Mouse (Mus musculus): Measurements from ENCODE around the gene Gne.
"Not testable (repeated sequence)": the region's sequence is repeated elsewhere in the genome, so short reads cannot be mapped to it uniquely, and the experiment has no call there.

The Gne gene

GRCm38 (mm10) chr4:44072873-44073441 lies 11.0 kb downstream of the Gne start:
- DNase-seq (ENCODE audit: low spot score): no peak

- peak; percentile 94 for DNase-seq (ENCODE audit: low spot score)
These were observed 11.7 kb downstream of the Gne start for GRCm38 (mm10) chr4:44072146-44072872.

GRCm38 (mm10) chr4:44071741-44072145 lies 12.2 kb downstream of the Gne start:
- no peak for DNase-seq (ENCODE audit: low spot score)

- no peak for DNase-seq (ENCODE audit: low spot score)
These were observed 13.3 kb downstream of the Gne start for GRCm38 (mm10) chr4:44070641-44071040.

- DNase-seq (ENCODE audit: low spot score): no peak
These were observed 14.6 kb downstream of the Gne start for GRCm38 (mm10) chr4:44069411-44069810.

- no peak for DNase-seq (ENCODE audit: low spot score)
These were observed 15.2 kb downstream of the Gne start for GRCm38 (mm10) chr4:44068736-44069135.

- no peak for DNase-seq (ENCODE audit: low spot score)
These were observed 17.1 kb downstream of the Gne start for GRCm38 (mm10) chr4:44066891-44067290.

- DNase-seq (ENCODE audit: low spot score): peak; percentile 92
These were observed 18.5 kb downstream of the Gne start for GRCm38 (mm10) chr4:44065355-44066025.

- no peak for DNase-seq (ENCODE audit: low spot score)
These were observed 21.2 kb downstream of the Gne start for GRCm38 (mm10) chr4:44062816-44063215.

- DNase-seq (ENCODE audit: low spot score): no peak
These were observed 21.9 kb downstream of the Gne start for GRCm38 (mm10) chr4:44062062-44062461.

GRCm38 (mm10) chr4:44059674-44060073 lies 24.3 kb downstream of the Gne start:
- no peak for DNase-seq (ENCODE audit: low spot score)

- DNase-seq (ENCODE audit: low spot score): no peak
These were observed 34.2 kb downstream of the Gne start for GRCm38 (mm10) chr4:44049812-44050211.

- DNase-seq (ENCODE audit: low spot score): no peak
These were observed 37.9 kb downstream of the Gne start for GRCm38 (mm10) chr4:44046066-44046465.

GRCm38 (mm10) chr4:44044685-44045356 lies 39.2 kb downstream of the Gne start:
- no peak for DNase-seq (ENCODE audit: low spot score)

GRCm38 (mm10) chr4:44043182-44043581 lies 40.8 kb downstream of the Gne start:
- not testable (repeated sequence) for DNase-seq (ENCODE audit: low spot score)

- no peak for DNase-seq (ENCODE audit: low spot score)
These were observed 41.5 kb downstream of the Gne start for GRCm38 (mm10) chr4:44042429-44042828.

- DNase-seq (ENCODE audit: low spot score): no peak
These were observed 43.2 kb downstream of the Gne start for GRCm38 (mm10) chr4:44040802-44041201.

- no peak for DNase-seq (ENCODE audit: low spot score)
These were observed 47.5 kb downstream of the Gne start for GRCm38 (mm10) chr4:44036455-44036854.

GRCm38 (mm10) chr4:44031521-44031920 lies 52.5 kb downstream of the Gne start:
- DNase-seq (ENCODE audit: low spot score): no peak

- DNase-seq (ENCODE audit: low spot score): no peak
These were observed 54.3 kb downstream of the Gne start for GRCm38 (mm10) chr4:44029661-44030066.

- no peak for DNase-seq (ENCODE audit: low spot score)
These were observed 55.5 kb downstream of the Gne start for GRCm38 (mm10) chr4:44028303-44029135.

- DNase-seq (ENCODE audit: low spot score): no peak
These were observed 58.4 kb downstream of the Gne start for GRCm38 (mm10) chr4:44025570-44025969.
